Mouse (Mus musculus) urinary bladder, postnatal 14 days (tissue): ENCODE measurements at regions not wholly inside any gene's neighbourhood (a gene's known extent, or its start where the extent isn't known, plus 50 kb on each side); places are given as distances from the start of the nearest gene placed in this dataset.

ENCODE experiments used
- DNase-seq: peaks from one replicate; pipeline ENCODE4 v3.0.0; 2021; ENCODE audit warnings: low spot score

GRCm38 (mm10) chr3:10697698-10698452, 362.4 kb upstream of the Gm38303 start:
- no peak for DNase-seq

- DNase-seq = no peak
Measured at GRCm38 (mm10) chr3:10685501-10685951, 350.0 kb upstream of the Gm38303 start.

GRCm38 (mm10) chr3:10684885-10685500, 349.5 kb upstream of the Gm38303 start:
- DNase-seq = peak; percentile 13

- DNase-seq = no peak
Measured at GRCm38 (mm10) chr3:10681938-10682337, 346.5 kb upstream of the Gm38303 start.

DNA sequence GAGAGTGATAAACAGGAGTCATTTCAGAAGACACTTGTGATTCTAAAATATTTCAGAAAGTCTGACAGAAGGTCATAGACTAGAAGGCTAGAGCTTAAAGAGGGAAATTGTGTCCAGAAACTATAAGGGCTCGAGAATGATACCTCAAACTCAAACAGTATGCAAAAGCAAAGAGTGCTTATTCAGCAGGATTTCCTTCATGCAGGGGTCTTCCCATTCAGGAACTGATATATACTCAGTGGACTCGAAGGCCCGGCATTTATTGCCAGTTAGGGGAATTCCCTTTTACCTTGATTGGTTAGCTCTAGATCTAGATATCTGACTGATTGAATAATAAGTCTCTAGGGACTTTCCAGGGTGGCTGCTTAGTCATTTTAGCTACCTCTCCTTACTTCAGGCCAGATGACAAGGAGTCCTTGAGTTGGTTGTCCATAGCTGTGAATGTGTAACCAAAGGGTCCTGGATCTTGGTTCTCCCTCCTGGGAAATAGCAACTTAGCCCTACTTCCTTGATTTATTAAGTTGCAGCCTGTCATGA, 312.6 kb upstream of the Gm38303 start:
- DNase-seq = no peak
